Mouse (Mus musculus): ENCODE data around the gene Olfr90. TPM values are rescaled to one million over a fixed set of nuclear protein-coding genes. Genes with fewer than 3 reads are reported as not detected.

The Olfr90 gene
- polyA plus RNA-seq, 1 experiment = not detected

- Histone ChIP-seq H3K27ac (ENCODE audit: insufficient read depth, low read length) (no peak overlapping the region), H3K4me3 (replicated peaks; ENCODE audit: insufficient read depth, low read depth, low read length) (peak overlapping the region; percentile 98), H3K4me1 (ENCODE audit: control insufficient read depth, insufficient read depth, low read length) (peaks cover 12% of the 10 kb centered on the region), H3K27me3 (ENCODE audit: control insufficient read depth, insufficient read depth, low read length) (no peaks in the 10 kb centered on the region)
- WGBS = 13% methylated on average over 19 of the region's 19 CpGs
- TF ChIP-seq CTCF (IDR thresholded peaks at IDR 0.05; ENCODE audit: borderline replicate concordance, insufficient read depth, low read depth, low read length) = no peak
- no peak for TF ChIP-seq POLR2A (IDR thresholded peaks at IDR 0.05; ENCODE audit: borderline replicate concordance, insufficient read depth, low read length)
- peak; percentile 44 to 51 for DNase-seq
Measured at GRCm38 (mm10) chr17:37047332-37047976, 40.8 kb downstream of the Olfr90 start.

- 1% methylated on average over 49 of the region's 58 CpGs for WGBS
- H3K4me3 ChIP-seq (replicated peaks; ENCODE audit: insufficient read depth, low read depth, low read length) = peak overlapping the region; percentile 98
- peak overlapping the region; percentile 98 for H3K27ac ChIP-seq (ENCODE audit: insufficient read depth, low read length)
- DNase-seq = peak; percentile 80 to 82
- TF ChIP-seq POLR2A (IDR thresholded peaks at IDR 0.05; ENCODE audit: borderline replicate concordance, insufficient read depth, low read length) (0 out of 2 replicates have a peak, but pooled peaks have one; percentile 34), CTCF (IDR thresholded peaks at IDR 0.05; ENCODE audit: borderline replicate concordance, insufficient read depth, low read depth, low read length) (peak; percentile 19; the same call in 1 of the 2 replicates)
- no peaks in the 10 kb centered on the region for H3K27me3 ChIP-seq (ENCODE audit: control insufficient read depth, insufficient read depth, low read length)
- H3K4me1 ChIP-seq (ENCODE audit: control insufficient read depth, insufficient read depth, low read length) = peaks cover 12% of the 10 kb centered on the region
Measured at GRCm38 (mm10) chr17:37046312-37047112, 41.8 kb downstream of the Olfr90 start.

- WGBS = 1% methylated on average over 52 of the region's 55 CpGs
- Histone ChIP-seq H3K27me3 (ENCODE audit: control insufficient read depth, insufficient read depth, low read length) (no peaks in the 10 kb centered on the region), H3K4me3 (replicated peaks; ENCODE audit: insufficient read depth, low read depth, low read length) (peak within 1 kb of the TSS; percentile 98), H3K27ac (ENCODE audit: insufficient read depth, low read length) (peak within 1 kb of the TSS; percentile 100), H3K4me1 (ENCODE audit: control insufficient read depth, insufficient read depth, low read length) (peaks cover 12% of the 10 kb centered on the region)
- TF ChIP-seq POLR2A (IDR thresholded peaks at IDR 0.05; ENCODE audit: borderline replicate concordance, insufficient read depth, low read length) = peak; percentile 73
- no peak for TF ChIP-seq CTCF (IDR thresholded peaks at IDR 0.05; ENCODE audit: borderline replicate concordance, insufficient read depth, low read depth, low read length)
- DNase-seq = peak; percentile 88 to 89
Measured at GRCm38 (mm10) chr17:37045611-37046311, 42.5 kb downstream of the Olfr90 start, which contains the start of gene Gabbr1. Gene Gabbr1 (plus strand): TSS chr17:37045966.

- WGBS = 68% methylated on average over 7 of the region's 7 CpGs
Measured at GRCm38 (mm10) chr17:37044651-37045244, 43.6 kb downstream of the Olfr90 start.

GRCm38 (mm10) chr17:37039127-37039894 is 49.0 kb downstream of the Olfr90 start:
- WGBS = 76% methylated on average over 2 of the region's 2 CpGs
- H3K4me3 ChIP-seq (replicated peaks; ENCODE audit: insufficient read depth, low read depth, low read length) = no peak overlapping the region
- no peaks in the 10 kb centered on the region for H3K4me1 ChIP-seq (ENCODE audit: control insufficient read depth, insufficient read depth, low read length)
- DNase-seq = no peak
- no peaks in the 10 kb centered on the region for H3K27me3 ChIP-seq (ENCODE audit: control insufficient read depth, insufficient read depth, low read length)
- no peak overlapping the region for H3K27ac ChIP-seq (ENCODE audit: insufficient read depth, low read length)
- no peak for TF ChIP-seq CTCF (IDR thresholded peaks at IDR 0.05; ENCODE audit: borderline replicate concordance, insufficient read depth, low read depth, low read length)
- no peak for TF ChIP-seq POLR2A (IDR thresholded peaks at IDR 0.05; ENCODE audit: borderline replicate concordance, insufficient read depth, low read length)

More at GRCm38 (mm10) chr17:37044651-37045244, 43.6 kb downstream of the Olfr90 start:
- peak overlapping the region; percentile 100 for H3K27ac ChIP-seq (ENCODE audit: insufficient read depth, low read length)
- H3K27me3 ChIP-seq (ENCODE audit: control insufficient read depth, insufficient read depth, low read length) = no peaks in the 10 kb centered on the region
- peaks cover 12% of the 10 kb centered on the region for H3K4me1 ChIP-seq (ENCODE audit: control insufficient read depth, insufficient read depth, low read length)
- no peak for DNase-seq
- H3K4me3 ChIP-seq (replicated peaks; ENCODE audit: insufficient read depth, low read depth, low read length) = peak overlapping the region; percentile 98
- TF ChIP-seq POLR2A (IDR thresholded peaks at IDR 0.05; ENCODE audit: borderline replicate concordance, insufficient read depth, low read length) (no peak), CTCF (IDR thresholded peaks at IDR 0.05; ENCODE audit: borderline replicate concordance, insufficient read depth, low read depth, low read length) (no peak)

Other genes with a start within 250 kb of the Olfr90 start
- gene Trim15, start 221.3 kb downstream of the Olfr90 start, polyA plus RNA-seq (2012; rRNA removed) = 0.14 and 0.15 TPM in 2 replicates
- 0.06 and 0.13 TPM in 2 replicates for gene Trim10, start 218.9 kb downstream of the Olfr90 start, polyA plus RNA-seq (2012; rRNA removed)
- 0.07 TPM in 1 of 2 replicates, not detected in the other for gene Trim40, start 198.4 kb downstream of the Olfr90 start, polyA plus RNA-seq (2012; rRNA removed)
- not detected in 2 replicates for gene Trim31, start 190.4 kb downstream of the Olfr90 start, polyA plus RNA-seq (2012; rRNA removed)
- gene Rnf39, start 145.6 kb downstream of the Olfr90 start, polyA plus RNA-seq (2012; rRNA removed) = 5.6 and 6.5 TPM in 2 replicates
- 196 and 206 TPM in 2 replicates for gene Ppp1r11, start 136.8 kb downstream of the Olfr90 start, polyA plus RNA-seq (2012; rRNA removed)
- 37.5 and 40.6 TPM in 2 replicates for gene Znrd1, start 129.9 kb downstream of the Olfr90 start, polyA plus RNA-seq (2012; rRNA removed)
- gene Znrd1as, start 129.9 kb downstream of the Olfr90 start, polyA plus RNA-seq (2012; rRNA removed) = 6.7 and 7.8 TPM in 2 replicates
- gene 2410137M14Rik, start 107.3 kb downstream of the Olfr90 start, polyA plus RNA-seq (2012; rRNA removed) = 0.29 TPM in 1 of 2 replicates, not detected in the other
- 0.55 and 0.77 TPM in 2 replicates for gene H2-M5, start 99.0 kb downstream of the Olfr90 start, polyA plus RNA-seq (2012; rRNA removed)
- gene Zfp57, start 87.3 kb downstream of the Olfr90 start, polyA plus RNA-seq (2012; rRNA removed) = 10.3 and 12.0 TPM in 2 replicates
- 145 and 178 TPM in 2 replicates for gene Mog, start 65.1 kb downstream of the Olfr90 start, polyA plus RNA-seq (2012; rRNA removed)
- 403 and 405 TPM in 2 replicates for gene Gabbr1, start 42.5 kb downstream of the Olfr90 start, polyA plus RNA-seq (2012; rRNA removed)
- gene Olfr91, start 9.8 kb upstream of the Olfr90 start, polyA plus RNA-seq (2012; rRNA removed) = not detected in 2 replicates
- not detected in 2 replicates for gene Olfr92, start 31.6 kb upstream of the Olfr90 start, polyA plus RNA-seq (2012; rRNA removed)
- not detected in 2 replicates for gene Olfr93, start 73.0 kb upstream of the Olfr90 start, polyA plus RNA-seq (2012; rRNA removed)
- not detected in 2 replicates for gene Ubd, start 105.4 kb upstream of the Olfr90 start, polyA plus RNA-seq (2012; rRNA removed)
- gene Olfr94, start 112.5 kb upstream of the Olfr90 start, polyA plus RNA-seq (2012; rRNA removed) = not detected in 2 replicates
- gene Olfr95, start 124.6 kb upstream of the Olfr90 start, polyA plus RNA-seq (2012; rRNA removed) = 0.03 TPM in 1 of 2 replicates, not detected in the other
- gene Olfr96, start 131.6 kb upstream of the Olfr90 start, polyA plus RNA-seq (2012; rRNA removed) = not detected in 2 replicates
- not detected in 2 replicates for gene Olfr97, start 148.8 kb upstream of the Olfr90 start, polyA plus RNA-seq (2012; rRNA removed)
- not detected in 2 replicates for gene Olfr98, start 175.2 kb upstream of the Olfr90 start, polyA plus RNA-seq (2012; rRNA removed)
- 2.9 and 3.0 TPM in 2 replicates for gene H2-M3, start 181.7 kb upstream of the Olfr90 start, polyA plus RNA-seq (2012; rRNA removed)
- not detected in 2 replicates for gene Olfr99, start 195.0 kb upstream of the Olfr90 start, polyA plus RNA-seq (2012; rRNA removed)
- gene Olfr101, start 215.8 kb upstream of the Olfr90 start, polyA plus RNA-seq (2012; rRNA removed) = not detected in 2 replicates
- not detected in 2 replicates for gene Olfr102, start 228.6 kb upstream of the Olfr90 start, polyA plus RNA-seq (2012; rRNA removed)

Data from cerebellum, adult 2 months (tissue).